ENCODE assay signal across 9 mouse cellular contexts in genomic region chr13:9467216-9467615, GRCm38 (mm10).
DNase-seq lines count a peak whose midpoint lies in the region; ATAC-seq and TF ChIP-seq lines count a peak whose summit lies in the region.
"Had no signal": no experiment of that assay in that cellular context is flagged by ENCODE, and none has a peak within 500 bp of the region (broad histone marks: within the 10 kb centered on the region; RNA-seq: fewer than 3 reads in every experiment).

No protein-coding gene starts in this region.

- no peak; the same call in 1 of the 2 replicates for ATAC-seq in kidney, embryonic 15.5 days (replicated peaks; ENCODE audit: low FRiP score)
- no peak for ATAC-seq in Patski
- peak; percentile 89 for ATAC-seq in granulocyte monocyte progenitor cell, adult 5-6 weeks (replicated peaks; ENCODE audit: poor library complexity, severe bottlenecking)

- H3K4me2 ChIP-seq in kidney, embryonic 15.5 days, result no peak overlapping the region
- H3K4me2 ChIP-seq: embryonic facial prominence, embryonic 12.5 days had no signal

- in situ Hi-C loops in Patski (cut with MboI; ENCODE audit: low pct_unique_long_range_greater_than_20kb), result loop anchor here (5.0 kb wide), 3 partner anchors 185 to 380 kb away; no protein-coding TSS in a partner anchor

- CTCF ChIA-PET in Patski (lab: Charles Lee), result interaction anchor here (0.7 to 2.1 kb wide), 20 partner anchors 11 to 380 kb away, joined by 3 to 16 read pairs (median 4); partner anchors contain the start of gene Dip2c

- 23% methylated on average over 1 of the region's 1 CpGs for WGBS in kidney, adult 2 months
- WGBS in kidney, embryonic 15.5 days, result 50% methylated on average over 1 of the region's 1 CpGs
- WGBS in thymus, adult 2 months, result 10% methylated on average over 1 of the region's 1 CpGs

- no peak overlapping the region for H3K4me3 ChIP-seq in kidney, adult 2 months (ENCODE audit: insufficient read depth, low read depth, low read length)
- H3K4me3 ChIP-seq in kidney, embryonic 15.5 days (replicated peaks), result no peak overlapping the region
- H3K4me3 ChIP-seq in thymus, adult 2 months (ENCODE audit: control insufficient read depth, insufficient read depth, low read length), result no peak overlapping the region
- H3K4me3 ChIP-seq: embryonic facial prominence, embryonic 12.5 days had no signal

- no peaks in the 10 kb centered on the region for H3K4me1 ChIP-seq in kidney, adult 2 months (ENCODE audit: control insufficient read depth, insufficient read depth, low read length)
- no peaks in the 10 kb centered on the region for H3K4me1 ChIP-seq in kidney, embryonic 15.5 days
- H3K4me1 ChIP-seq in thymus, adult 2 months (replicated peaks; ENCODE audit: control insufficient read depth, insufficient read depth, low read length), result no peaks in the 10 kb centered on the region
- H3K4me1 ChIP-seq: embryonic facial prominence, embryonic 12.5 days had no signal

- peak; percentile 77 for DNase-seq in kidney, adult 2 months
- no peak for DNase-seq in Patski (ENCODE audit: low read depth, low spot score)
- DNase-seq in cerebellum, postnatal 14 days, result peak; percentile 85 to 86
- DNase-seq in layer of hippocampus, adult 9-10 months (ENCODE audit: low spot score), result peak; percentile 59
- peak; percentile 71 for DNase-seq in mesoderm, embryonic 11.5 days (ENCODE audit: low read depth, low spot score)
- DNase-seq in thymus, adult 2 months, result peak; percentile 63

- H3K27ac ChIP-seq in kidney, adult 2 months (ENCODE audit: insufficient read depth, low read depth, low read length), result no peak overlapping the region
- H3K27ac ChIP-seq in kidney, embryonic 15.5 days, result no peak overlapping the region
- H3K27ac ChIP-seq in thymus, adult 2 months (ENCODE audit: control insufficient read depth, insufficient read depth, low read length), result no peak overlapping the region
- H3K27ac ChIP-seq: embryonic facial prominence, embryonic 12.5 days had no signal

- 0 out of 2 replicates have a peak, but pooled peaks have one; percentile 5 for TF ChIP-seq CTCF in kidney, adult 2 months (conservative IDR thresholded peaks at IDR 0.05; ENCODE audit: insufficient read depth, insufficient read length, low read depth, low read length)
- TF ChIP-seq CTCF in Patski (IDR thresholded peaks at IDR 0.05), result peak; percentile 57
- no peak for TF ChIP-seq CTCF in thymus, adult 2 months (IDR thresholded peaks at IDR 0.05; ENCODE audit: borderline replicate concordance, control insufficient read depth, extremely low read depth, insufficient read depth, low read length, poor library complexity)

- no peaks in the 10 kb centered on the region for H3K9me3 ChIP-seq in kidney, embryonic 15.5 days (replicated peaks)
- H3K9me3 ChIP-seq: embryonic facial prominence, embryonic 12.5 days had no signal

- no peaks in the 10 kb centered on the region for H3K36me3 ChIP-seq in kidney, adult 2 months (ENCODE audit: control insufficient read depth, insufficient read depth, low read length)
- H3K36me3 ChIP-seq in kidney, embryonic 15.5 days, result no peaks in the 10 kb centered on the region
- H3K36me3 ChIP-seq in thymus, adult 2 months (ENCODE audit: control insufficient read depth, insufficient read depth, low read length), result no peaks in the 10 kb centered on the region
- H3K36me3 ChIP-seq: embryonic facial prominence, embryonic 12.5 days had no signal

- no peaks in the 10 kb centered on the region for H3K27me3 ChIP-seq in kidney, adult 2 months (replicated peaks; ENCODE audit: control insufficient read depth, insufficient read depth, low read length)
- H3K27me3 ChIP-seq in kidney, embryonic 15.5 days, result no peaks in the 10 kb centered on the region
- H3K27me3 ChIP-seq in Patski, result no peaks in the 10 kb centered on the region
- H3K27me3 ChIP-seq in thymus, adult 2 months (ENCODE audit: control insufficient read depth, insufficient read depth, low read length), result no peaks in the 10 kb centered on the region
- H3K27me3 ChIP-seq: embryonic facial prominence, embryonic 12.5 days had no signal

- no peak for TF ChIP-seq POLR2A in kidney, adult 2 months (IDR thresholded peaks at IDR 0.05; ENCODE audit: low read depth, low read length)
- TF ChIP-seq POLR2A in thymus, adult 2 months (IDR thresholded peaks at IDR 0.05; ENCODE audit: control insufficient read depth, extremely low read depth, insufficient read depth, low read length, poor library complexity), result no peak

- POLR2A ChIA-PET in Patski (lab: Charles Lee), result no interaction called here

- no peak overlapping the region for H3K9ac ChIP-seq in kidney, embryonic 15.5 days
- H3K9ac ChIP-seq: embryonic facial prominence, embryonic 12.5 days had no signal
